Mouse (Mus musculus): ENCODE measurements around the gene Armc8. TPM values are rescaled to one million over a fixed set of nuclear protein-coding genes. Genes with fewer than 3 reads are reported as not detected.

The Armc8 gene
- polyA plus RNA-seq, 1 experiment from 2014 or later, result 43.0 TPM

Other genes starting within 250 kb of the Armc8 start
- 0.22 and 0.26 TPM in 2 replicates for gene Esyt3, start 210.3 kb downstream of the Armc8 start, polyA plus RNA-seq (2016; fragmentation: Nextera tagmentation; extraction: Ambion mirVana)
- gene Mras, start 131.5 kb downstream of the Armc8 start, polyA plus RNA-seq (2016; fragmentation: Nextera tagmentation; extraction: Ambion mirVana), result 23.8 and 26.3 TPM in 2 replicates
- 0.31 and 0.42 TPM in 2 replicates for gene Nme9, start 117.4 kb downstream of the Armc8 start, polyA plus RNA-seq (2016; fragmentation: Nextera tagmentation; extraction: Ambion mirVana)
- gene Dbr1, start 6.9 kb upstream of the Armc8 start, polyA plus RNA-seq (2016; fragmentation: Nextera tagmentation; extraction: Ambion mirVana), result 35.7 and 37.5 TPM in 2 replicates
- not detected in 2 replicates for gene A4gnt, start 43.6 kb upstream of the Armc8 start, polyA plus RNA-seq (2016; fragmentation: Nextera tagmentation; extraction: Ambion mirVana)
- gene Dzip1l, start 60.6 kb upstream of the Armc8 start, polyA plus RNA-seq (2016; fragmentation: Nextera tagmentation; extraction: Ambion mirVana), result 20.6 and 22.3 TPM in 2 replicates
- not detected in 2 replicates for gene Cldn18, start 148.4 kb upstream of the Armc8 start, polyA plus RNA-seq (2016; fragmentation: Nextera tagmentation; extraction: Ambion mirVana)